Mouse (Mus musculus) layer of hippocampus, postnatal 25 days (tissue): Measurements from ENCODE around the gene Amfr. TPM values are rescaled to one million over a fixed set of nuclear protein-coding genes. Genes with fewer than 3 reads are reported as not detected.

Source experiments
- DNase-seq, 2 experiments: peaks; one replicate each; pipeline ENCODE4 v3.0.0; 2022; ENCODE audit warnings: mixed read lengths in 2 of 2, low spot score in 1 of 2; ENCODE audit errors: extremely low spot score in 1 of 2
- total RNA-seq, 2 experiments: library from RNA; stranded (reverse); gene quantifications; 2 replicates each; pipeline ENCODE4 v1.2.3; 2021

Amfr gene
- total RNA-seq, 2 experiments from 2014 or later = 125 to 132 TPM

DNA sequence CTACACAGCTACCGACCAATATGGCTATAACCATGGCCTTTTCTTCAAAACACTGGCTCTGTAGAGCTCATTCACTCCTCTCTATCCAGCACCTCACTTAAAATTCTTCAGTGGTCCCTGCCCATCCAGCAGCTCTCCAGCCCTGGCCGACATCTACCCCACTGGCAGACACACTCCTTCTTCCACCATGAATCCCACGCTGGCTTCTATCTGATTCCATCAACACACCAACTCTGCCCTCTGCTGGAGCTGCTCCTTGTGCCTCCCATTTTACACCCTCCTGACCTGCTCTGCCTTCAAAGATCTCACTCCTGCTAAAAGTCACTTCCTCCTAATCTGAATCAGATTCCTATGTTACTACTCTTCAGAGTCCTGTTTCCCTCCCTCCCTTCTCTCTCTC lies 28.8 kb downstream of the Amfr start:
- peak; percentile 9 to 46 for DNase-seq

DNA sequence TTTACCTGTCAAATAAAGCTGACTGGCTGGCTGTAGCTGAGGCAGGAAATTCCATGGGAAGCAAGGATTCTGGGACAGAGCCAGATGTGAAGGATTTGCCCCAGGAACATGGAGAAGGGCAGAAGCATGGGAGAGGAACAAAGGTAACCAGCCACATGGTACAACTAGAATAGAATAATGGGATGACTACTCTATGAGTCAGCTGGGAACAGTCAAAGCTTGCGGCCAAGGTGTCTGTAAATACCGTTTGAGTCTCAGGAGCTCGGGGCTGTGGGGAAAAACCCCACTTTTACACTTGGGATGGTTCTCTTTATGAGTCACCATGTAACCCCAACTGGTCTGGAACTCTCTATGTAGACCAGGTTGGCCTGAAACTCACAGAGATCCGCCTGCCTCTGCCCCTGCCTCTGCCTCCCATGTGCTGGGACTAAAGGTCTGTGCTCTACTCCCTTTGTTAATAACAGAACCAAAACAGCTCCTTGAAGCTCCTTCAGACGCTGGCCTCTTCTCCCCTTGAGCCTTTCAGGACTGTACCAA lies 30.9 kb downstream of the Amfr start:
- peak in 1 of 2 experiments; percentile 5 for DNase-seq

DNA sequence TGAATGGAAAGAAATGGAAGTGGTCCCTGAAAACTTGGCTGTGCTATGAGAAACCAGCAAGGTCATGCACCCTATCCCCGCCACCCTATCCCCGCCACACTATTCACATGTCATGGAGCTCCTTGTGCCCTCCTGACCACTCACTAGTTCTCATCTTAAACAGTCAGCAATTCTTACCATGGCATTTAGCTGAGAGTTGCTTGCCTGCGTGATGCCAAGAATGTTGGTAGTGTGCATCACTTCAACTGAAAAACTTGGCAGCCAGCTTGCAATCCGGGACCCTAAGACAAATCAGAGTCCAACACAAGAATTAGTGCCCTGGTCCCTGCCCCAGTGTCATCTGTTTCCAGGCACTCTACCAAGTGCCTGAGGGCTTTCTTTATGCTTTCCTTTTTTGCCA lies 32.5 kb downstream of the Amfr start:
- DNase-seq = no peak

DNA sequence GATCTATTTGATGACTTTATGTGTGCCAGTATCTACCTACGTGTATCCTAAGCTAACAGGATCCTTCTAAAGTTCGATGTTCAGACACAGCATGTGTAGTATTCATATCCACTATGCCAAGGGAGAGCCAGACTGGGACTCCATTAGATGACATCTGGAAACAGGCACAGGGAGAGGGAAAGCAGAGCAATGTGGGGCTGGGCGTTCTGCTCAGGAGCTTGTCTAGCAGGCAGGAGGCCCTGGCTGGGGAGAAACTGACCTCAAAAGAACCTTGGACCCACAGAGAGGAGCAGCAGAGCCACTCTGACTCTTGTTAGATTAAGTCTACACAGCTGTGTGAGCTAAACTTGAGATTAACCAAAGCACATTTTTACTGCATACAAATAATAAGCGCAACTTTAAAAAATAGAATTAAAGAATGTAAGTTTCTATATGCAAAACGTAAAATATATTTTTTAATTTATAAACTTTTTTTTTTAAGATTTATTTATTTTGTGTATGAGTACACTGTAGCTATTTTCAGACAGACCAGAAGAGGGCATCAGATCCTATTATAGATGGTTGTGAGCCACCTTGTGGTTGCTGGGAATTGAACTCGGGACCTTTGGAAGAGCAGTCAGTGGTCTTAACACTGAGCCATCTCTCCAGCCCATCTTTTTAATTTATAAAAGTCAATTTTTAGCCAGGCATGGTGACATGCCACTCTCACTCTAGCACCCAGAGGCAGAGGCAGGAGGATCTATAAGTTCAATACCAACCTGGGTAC lies 36.0 kb downstream of the Amfr start:
- no peak for DNase-seq

DNA sequence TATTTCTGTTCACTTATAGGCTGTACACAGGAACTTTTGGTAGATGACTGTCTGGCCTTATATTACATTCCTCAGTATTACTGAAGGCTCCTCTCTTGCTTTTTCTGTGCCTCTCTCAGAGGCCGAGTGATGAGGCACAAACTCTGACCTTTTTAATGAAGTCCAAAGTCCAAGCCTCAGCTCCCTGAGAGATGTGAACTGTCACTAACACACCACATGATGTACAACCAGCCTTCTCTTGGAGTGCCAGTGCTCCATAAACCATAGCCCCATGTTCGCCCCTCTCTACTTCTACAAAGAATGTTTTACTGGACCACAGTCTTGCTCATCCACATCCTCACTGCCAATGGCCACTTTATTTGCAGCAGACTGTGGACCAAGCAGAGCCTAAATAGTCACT lies 37.3 kb downstream of the Amfr start:
- DNase-seq = no peak

DNA sequence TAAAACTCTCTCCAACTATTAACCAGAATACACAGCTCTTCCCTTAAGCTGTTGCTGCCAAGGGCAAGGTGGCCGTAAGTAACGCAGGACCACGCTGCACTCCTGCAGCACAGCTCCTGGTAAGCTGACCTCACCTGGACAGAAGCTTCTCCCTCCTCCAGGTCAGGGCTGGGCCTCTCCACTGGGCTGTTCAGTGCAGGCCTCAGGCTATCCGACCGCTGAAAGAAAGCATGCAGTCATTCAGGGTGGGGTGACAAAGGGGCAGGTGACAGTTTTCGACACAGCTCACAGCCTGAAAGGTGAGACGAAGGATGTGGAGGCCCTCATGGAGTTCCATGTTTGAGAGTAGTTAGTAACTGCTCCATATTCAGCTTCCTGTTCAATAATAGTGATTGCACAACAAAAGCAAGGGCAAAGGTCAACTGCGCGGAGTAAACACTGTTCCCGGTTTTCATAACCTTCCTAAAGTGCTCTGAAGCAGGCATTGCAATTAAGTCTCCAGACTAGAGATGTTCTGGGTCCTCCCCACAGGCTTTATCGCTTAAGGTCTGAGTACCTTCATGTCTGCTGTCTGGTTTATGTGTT lies 37.9 kb downstream of the Amfr start:
- peak in 1 of 2 experiments; percentile 3 for DNase-seq

DNA sequence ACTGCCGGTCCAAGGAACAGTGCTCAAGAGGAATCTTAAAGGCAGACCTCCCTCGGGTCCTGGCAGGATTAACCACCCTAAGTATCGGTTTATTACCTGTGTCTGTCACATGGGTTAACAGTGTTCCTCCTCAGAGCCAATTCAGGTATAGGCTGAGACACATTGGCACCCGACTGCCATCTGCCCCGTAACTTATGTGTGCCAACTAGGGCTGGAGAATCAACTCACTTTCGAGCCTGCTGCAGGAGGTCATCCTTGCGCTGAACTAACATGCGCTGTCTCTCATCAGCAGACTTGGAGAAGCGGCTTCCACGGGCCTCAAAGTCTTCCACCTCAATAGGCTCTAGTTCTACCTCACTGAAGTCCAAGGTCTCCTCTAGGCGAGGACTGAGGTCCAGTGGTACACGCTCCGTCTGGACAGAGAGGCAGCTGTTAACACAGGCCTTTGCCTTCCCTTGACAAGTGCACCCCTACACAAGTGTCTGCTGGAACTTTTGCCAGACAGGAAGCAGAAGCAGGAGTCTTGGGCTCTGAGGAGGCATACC lies 38.7 kb downstream of the Amfr start:
- peak in 1 of 2 experiments; percentile 4 for DNase-seq

DNA sequence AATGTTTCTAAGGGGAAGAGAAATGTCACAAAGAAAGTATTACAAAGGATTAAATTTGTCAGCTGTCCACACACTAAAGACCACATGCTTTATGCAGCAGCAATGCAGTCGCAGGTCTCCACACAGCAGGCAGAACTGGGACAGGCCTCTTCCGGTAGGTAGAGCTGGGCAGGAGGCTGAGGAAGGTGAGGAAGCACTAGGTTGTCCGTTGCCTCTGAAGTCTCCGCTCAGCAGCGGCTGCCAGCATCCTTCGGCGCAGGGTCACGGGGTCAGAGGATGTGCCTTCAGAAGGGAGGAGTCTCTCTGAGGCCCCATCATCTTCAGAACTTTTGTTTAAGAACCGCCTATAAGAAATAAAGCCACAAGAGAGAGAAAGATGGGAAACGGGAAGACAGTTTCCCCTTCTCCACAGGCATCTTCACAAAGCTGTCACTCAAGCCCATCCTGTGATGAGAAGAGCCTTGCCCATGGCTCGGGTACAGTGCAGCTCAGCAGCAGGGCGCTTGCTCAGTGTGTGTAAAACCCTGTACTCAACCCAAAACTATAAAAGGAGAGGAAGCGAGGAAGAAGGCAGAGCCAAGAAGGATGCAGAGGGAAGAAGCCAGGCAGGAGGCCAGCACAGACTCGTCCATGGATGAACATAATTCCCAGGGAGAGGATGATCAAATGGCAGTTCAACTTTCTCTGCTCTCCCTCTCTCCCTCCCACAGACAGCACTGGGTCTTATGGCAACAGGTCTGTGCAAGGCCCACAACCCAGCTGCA lies 39.5 kb downstream of the Amfr start:
- peak in 1 of 2 experiments; percentile 6 for DNase-seq

DNA sequence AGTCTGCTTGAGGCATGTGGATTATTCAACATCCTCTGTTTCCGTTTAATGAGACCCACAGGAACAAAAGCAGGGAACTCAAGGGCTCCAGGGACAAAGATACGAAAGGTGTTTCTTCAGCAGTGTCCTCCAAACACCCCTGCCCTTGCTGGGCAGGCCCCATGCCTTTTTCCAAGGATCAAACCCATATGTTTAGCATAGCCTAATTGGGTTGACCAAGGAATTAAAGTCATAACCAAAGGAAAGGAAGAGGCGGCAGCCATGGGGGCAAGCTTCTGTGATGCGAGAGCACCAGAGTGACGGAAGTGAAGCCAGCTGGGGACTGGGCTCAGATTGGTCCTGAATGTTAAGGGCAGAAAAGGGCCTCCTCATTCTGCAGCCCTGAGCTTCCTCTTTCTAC lies 40.4 kb downstream of the Amfr start:
- peak in 1 of 2 experiments; percentile 3 for DNase-seq

DNA sequence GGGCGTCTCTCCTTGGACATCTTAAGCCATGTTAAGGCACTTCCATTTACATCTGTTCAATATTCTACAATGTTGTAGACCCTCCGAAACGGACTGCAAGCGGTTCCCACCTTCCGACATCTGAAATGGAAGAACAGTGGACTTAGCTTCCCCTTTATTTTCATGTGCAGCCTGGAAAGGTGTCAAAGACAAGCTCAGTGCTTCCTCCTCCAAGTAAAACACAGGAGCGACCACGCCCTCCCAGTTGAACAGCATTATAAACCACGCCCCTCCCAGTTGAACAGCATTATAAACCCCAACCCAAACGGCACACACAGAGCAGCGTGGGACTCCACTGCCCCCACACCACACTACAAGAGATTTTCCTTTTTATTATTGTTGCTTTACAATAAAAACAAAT lies 41.2 kb downstream of the Amfr start:
- peak in 1 of 2 experiments; percentile 5 for DNase-seq

DNA sequence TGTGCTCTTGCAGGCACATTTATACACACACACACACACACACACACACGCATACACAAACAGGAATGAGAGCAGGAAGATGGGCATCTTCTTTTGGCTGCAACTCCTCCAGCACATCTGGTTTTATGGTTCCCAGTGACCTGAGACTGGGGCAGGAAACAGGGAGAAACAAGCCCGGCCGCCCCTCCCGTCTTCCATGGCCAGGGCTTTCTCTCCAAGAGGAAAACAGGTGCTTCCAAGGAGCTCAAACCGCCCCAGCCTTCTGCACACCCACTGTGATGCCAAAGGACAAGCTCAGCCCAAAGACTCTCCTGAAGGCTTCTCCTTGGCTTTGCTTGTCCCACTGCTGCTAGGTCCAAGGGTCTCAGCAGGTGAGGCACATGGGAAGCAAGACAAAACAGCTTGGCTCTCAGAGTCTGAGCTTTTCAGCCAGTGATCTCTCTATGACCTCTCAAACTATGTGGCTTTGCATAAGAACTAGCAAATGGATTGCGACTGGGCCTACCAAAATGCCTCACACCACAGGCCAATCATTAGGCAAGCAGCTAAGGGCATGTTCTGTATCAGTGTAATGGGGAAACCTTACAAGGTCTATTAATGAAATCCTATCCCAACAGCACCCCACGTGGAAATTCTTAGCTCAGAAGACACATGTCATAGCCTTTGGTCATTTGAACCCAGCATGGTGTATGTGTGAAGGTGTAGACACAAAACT lies 42.9 kb downstream of the Amfr start:
- no peak for DNase-seq

DNA sequence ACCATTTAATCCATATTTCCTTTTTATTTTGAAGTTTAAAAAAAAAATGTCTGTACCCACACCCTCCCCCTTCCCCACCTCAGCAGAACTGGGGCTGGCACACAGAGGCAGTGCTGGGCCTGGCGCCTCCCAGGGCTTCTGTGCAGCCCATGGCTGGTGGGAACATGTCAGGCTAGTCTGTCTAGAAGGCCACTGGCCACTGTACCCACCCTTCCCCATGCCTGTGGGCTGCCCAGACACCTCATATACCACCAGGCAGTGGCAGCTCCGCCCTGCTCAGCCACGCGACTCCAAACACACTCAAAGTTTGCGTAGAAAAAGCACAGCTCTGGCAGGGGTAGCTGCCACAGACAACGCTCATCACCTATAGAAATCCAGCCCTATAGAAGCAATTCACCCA lies 44.3 kb downstream of the Amfr start:
- no peak for DNase-seq

DNA sequence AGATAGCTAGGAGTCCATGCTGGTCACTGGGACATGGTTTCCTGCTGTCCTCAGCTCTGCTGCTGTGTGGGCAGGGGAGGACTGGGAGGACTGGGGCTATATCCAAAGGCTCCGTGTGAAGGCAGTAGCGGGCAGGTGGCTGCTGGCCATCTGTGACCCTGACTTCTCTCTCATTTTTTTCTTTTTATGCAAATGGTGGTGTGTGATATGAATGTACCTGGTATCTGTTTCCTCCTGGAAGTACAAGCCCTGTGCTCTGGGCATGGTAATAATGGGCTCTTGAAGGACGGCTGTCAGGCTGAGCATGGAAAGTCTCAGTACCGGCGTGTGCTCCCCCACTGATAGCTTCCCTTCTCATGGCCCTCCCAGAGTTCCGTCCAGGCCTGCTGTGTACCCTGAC lies 51.7 kb downstream of the Amfr start:
- DNase-seq = no peak

DNA sequence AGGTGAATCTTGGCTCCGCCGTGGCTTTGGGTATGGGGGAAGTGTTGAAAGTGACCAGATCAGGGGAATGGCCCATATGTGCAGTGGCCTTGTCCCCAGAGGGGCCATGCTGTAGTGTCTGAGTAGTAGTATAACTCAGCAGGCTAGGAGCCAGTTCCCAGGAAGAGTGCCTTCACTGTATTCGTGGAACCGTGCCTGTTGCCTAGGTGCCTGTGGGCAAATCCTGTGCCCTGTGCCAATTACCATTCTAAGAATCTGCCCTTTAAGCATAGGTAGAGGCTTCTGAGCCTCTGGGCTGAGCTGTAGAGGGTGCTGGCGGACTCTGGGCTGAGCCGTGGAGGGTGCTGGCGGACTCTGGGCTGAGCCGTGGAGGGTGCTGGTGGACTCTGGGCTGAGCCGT lies 54.2 kb downstream of the Amfr start:
- DNase-seq = no peak

DNA sequence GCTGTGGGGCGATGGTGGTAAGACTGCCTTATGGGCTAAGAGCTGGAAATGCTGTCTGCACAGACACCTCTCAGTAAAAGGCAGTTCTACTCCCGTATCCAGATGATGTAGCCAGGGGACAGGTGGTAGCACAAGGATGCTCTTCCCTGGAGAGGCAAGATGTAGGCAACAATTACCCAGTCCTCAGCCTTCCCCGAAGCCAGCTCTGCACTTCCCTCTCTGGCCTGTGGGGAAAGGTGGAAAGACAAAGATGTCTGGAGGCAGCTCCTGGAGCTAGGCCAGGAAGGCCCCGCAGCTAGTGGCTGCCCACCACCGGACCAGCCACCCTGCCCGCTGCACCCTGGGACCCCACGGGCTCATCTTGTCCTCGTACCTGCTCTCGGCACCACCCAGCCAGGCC lies 60.1 kb downstream of the Amfr start:
- DNase-seq = no peak

DNA sequence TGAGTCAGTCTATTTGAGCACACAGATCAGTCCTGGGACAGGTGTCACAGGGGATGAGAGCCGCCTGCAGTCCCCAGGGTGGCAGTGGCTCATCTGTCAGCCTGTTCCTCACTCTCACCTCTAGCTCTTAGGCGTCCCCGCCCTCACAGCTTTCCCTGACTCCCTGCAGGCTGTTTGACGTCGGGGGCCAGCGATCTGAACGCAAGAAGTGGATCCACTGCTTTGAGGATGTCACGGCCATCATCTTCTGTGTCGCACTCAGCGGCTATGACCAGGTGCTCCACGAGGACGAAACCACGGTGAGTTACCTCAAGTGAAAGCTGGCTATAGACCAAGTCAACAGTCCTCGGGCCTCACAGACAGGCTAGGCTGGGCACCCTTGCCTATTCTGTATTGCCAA lies 62.5 kb downstream of the Amfr start:
- DNase-seq = no peak

DNA sequence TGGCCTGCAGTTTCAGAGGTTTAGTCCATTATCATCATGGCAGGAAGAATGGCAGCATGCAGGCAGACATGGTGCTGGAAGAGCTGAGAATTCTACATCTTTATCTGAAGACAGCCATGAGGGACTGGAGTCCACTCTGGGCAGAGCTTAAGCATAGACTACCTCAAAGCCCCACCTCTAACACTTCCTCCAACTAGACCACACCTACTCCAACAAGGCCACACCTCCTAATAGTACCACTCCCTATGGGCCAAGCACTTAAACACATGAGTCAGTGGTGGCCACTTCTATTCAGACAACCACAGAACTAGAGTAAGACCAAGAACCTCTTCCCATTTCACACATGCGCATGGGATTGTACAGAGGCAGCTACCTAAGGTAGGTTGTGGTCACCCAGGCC lies 66.2 kb downstream of the Amfr start:
- DNase-seq = no peak

DNA sequence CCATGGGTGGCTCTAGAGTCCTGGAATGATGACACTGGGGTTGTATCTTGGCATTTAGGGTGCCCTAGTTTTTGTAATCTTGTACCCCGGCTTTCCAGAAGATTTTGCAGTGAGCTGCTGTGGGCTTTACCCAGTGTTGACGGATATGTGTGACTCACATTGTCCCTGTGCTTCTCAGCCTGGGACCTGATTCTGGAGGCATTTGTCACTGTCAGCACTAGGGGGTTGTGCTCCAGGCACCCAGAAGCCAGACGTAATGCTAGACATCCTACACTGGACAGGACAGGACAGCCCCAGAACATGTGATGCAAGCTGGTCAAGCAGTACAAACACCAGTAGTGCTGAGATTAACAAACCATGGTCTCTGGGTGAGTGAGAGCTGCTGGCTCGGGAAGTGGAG lies 66.9 kb downstream of the Amfr start:
- no peak for DNase-seq

DNA sequence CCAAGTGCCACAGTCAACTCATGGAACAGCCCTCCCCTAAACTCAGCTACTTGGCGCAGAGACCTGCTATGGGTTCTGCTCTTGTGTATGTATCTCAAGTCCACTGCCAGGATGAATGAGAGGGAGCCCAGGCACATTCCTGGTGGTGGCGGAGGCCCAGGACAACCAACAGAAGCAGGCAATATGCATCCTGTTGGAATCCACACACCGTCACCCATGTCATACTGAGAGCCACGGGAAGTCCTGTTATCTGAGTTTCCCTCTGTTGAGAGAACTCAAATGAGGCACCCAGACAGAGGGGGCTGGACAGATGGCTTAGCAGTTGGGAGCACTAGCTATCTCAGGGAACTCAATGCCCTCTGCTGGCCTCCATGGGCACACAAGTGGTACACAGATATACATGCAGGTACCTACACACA lies 71.0 kb downstream of the Amfr start:
- no peak for DNase-seq
